Mouse (Mus musculus) adrenal gland, adult 18-20 months (tissue): ENCODE data around the gene Mtmr4. TPM values are rescaled to one million over a fixed set of nuclear protein-coding genes. Genes with fewer than 3 reads are reported as not detected.

Experiments
- total RNA-seq, 2 experiments: library from RNA; stranded (reverse); gene quantifications; 1 replicate in 1 of 2; 2 replicates in 1 of 2; pipeline ENCODE4 v1.2.3; 2021

Gene Mtmr4
- total RNA-seq, 2 experiments from 2014 or later, result 25.6 to 29.7 TPM

Other genes with a start within 250 kb of the Mtmr4 start
- gene Ppm1e, start 233.1 kb upstream of the Mtmr4 start, total RNA-seq, result 10 to 100 TPM; 13.1 to 24.4 TPM
- gene Rad51c, start 187.2 kb upstream of the Mtmr4 start, total RNA-seq, result 1 to 10 TPM; 2.8 to 4.9 TPM
- under 1 TPM; 0.07 to 0.26 TPM for gene Tex14, start 187.1 kb upstream of the Mtmr4 start, total RNA-seq
- gene Gm11492, start 25.5 kb upstream of the Mtmr4 start, total RNA-seq, result not detected
- 10 to 100 TPM; 39.9 to 63.2 TPM for gene Sept4, start 23.3 kb upstream of the Mtmr4 start, total RNA-seq
- gene Hsf5, start 25.0 kb downstream of the Mtmr4 start, total RNA-seq, result under 1 TPM; 0.06 to 0.07 TPM
- 1 to 10 TPM; 4.7 to 5.1 TPM for gene Rnf43, start 70.6 kb downstream of the Mtmr4 start, total RNA-seq
- gene Supt4a, start 145.4 kb downstream of the Mtmr4 start, total RNA-seq, result 10 to 100 TPM; 65.5 to 72.4 TPM
- gene Tspoap1, start 168.4 kb downstream of the Mtmr4 start, total RNA-seq, result 1 to 10 TPM; 7.6 to 9.5 TPM
- gene Mpo, start 201.4 kb downstream of the Mtmr4 start, total RNA-seq, result not detected
- gene Lpo, start 236.1 kb downstream of the Mtmr4 start, total RNA-seq, result not detected